Mouse (Mus musculus): Measurements from ENCODE around the gene Atg16l2.

- TF ChIP-seq GATA1 (IDR thresholded peaks at IDR 0.05; ENCODE audit: low read length): no peak
- no peak for TF ChIP-seq TAL1 (IDR thresholded peaks at IDR 0.05; ENCODE audit: low read length)
These were observed 45.8 kb upstream of the Atg16l2 start, which contains the start of gene Arap1 for GRCm38 (mm10) chr7:101347767-101348270.
